Mouse (Mus musculus) CD4-positive, CD25-positive, alpha-beta regulatory T cell, adult 2 months (primary cell): ENCODE results near the gene Arhgap42.
A peak's percentile ranks its signal among the peaks of the same experiment; 100 is the strongest.

Experiments used
- DNase-seq: peaks from one replicate; pipeline ENCODE4 v3.0.0-alpha.2; 2012; ENCODE audit warnings: low read depth, low spot score

Arhgap42 gene

DNA sequence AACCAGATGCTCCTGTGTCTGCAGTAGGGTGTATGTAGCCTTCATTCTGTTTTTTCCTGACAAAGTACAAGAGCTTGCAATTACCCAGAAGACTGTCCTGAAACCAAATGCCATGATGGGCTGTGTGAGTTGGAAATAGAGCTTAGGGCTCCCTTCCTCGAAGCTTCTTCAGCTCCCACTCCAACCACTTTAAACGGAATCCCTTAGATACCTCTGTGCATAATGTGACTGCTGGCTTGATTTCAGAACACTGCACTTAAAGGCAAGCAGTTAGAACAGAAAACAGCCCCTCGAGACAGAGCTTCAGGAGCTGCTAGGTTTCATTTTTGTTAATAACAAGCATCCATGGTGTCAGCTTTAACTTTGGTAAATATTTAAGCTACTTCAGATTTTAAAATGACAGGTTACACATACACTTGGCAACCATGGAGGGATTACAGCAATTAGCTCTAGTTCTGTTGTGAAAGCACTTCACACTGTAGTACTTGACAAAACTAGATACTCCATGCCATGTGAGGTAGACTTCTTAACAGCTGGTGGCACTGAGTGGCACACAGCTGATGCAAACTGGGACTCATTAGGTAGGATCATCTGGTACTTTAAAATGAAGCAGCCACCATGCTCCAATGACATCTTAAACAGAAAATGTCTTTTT, 201.8 kb downstream of the Arhgap42 start:
- no peak for DNase-seq

GRCm38 (mm10) chr9:9027904-9028303, 211.0 kb downstream of the Arhgap42 start:
- no peak for DNase-seq

GRCm38 (mm10) chr9:9027445-9027844, 211.5 kb downstream of the Arhgap42 start:
- DNase-seq, result no peak

DNA sequence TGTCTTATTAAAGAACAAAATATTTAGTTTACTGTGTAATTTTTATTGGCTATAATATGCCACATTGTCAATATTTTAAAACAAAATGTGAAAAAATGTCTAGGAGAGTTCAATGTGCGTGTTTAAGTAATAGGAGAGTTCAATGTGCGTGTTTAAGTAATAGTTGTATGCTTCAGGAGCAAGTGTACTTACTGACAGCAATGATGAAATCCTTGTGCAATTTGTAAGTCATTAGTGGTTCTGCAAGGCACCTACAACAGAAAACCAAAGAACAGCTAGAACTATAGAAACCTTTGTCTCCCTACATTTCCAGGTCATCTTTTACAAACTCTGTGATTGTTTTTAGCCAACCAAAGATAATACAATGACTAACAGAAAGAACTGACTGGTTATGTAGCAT, 223.8 kb downstream of the Arhgap42 start:
- DNase-seq, result no peak

- no peak for DNase-seq
Observed at GRCm38 (mm10) chr9:9001170-9001569, 237.7 kb downstream of the Arhgap42 start.

DNA sequence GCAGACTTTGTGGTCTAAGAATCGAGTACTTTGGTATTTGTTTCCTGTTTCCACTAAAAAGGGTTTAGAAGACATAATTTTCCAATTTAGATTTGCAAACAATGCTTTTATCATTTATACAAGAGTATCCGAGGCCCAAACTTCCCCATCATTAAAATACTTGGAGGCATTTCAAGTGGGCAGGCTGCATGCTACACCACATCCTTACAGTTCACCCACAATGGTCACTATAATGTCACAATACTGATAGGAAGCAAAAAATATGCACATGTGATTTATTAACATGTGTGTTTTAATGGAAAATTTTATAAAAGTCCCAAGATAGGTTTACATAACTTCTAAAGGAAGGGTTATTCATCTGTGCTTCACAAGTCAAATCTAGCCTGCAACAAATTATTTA, 242.4 kb downstream of the Arhgap42 start:
- DNase-seq, result no peak

- DNase-seq, result no peak
Observed at GRCm38 (mm10) chr9:8982315-8982714, 256.6 kb downstream of the Arhgap42 start.

DNA sequence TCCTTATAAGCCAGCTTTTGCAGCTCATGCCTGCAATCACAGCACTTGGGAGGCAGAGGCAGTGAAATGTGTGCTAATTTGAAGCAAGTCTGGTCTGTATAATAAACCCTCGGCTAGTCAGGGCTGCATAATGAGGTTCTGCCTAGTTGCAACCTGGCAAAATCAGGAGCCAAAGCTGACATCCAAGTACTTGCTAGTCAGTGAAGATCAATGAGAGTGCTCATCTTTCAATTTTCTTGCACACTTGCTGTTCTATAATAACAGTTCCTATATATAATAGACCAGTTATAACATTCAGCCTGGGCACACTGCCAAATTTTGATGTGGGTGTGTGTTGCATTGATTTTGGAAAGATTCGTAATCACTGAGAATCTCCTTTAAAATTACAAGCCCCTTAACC, 261.1 kb downstream of the Arhgap42 start:
- no peak for DNase-seq

DNA sequence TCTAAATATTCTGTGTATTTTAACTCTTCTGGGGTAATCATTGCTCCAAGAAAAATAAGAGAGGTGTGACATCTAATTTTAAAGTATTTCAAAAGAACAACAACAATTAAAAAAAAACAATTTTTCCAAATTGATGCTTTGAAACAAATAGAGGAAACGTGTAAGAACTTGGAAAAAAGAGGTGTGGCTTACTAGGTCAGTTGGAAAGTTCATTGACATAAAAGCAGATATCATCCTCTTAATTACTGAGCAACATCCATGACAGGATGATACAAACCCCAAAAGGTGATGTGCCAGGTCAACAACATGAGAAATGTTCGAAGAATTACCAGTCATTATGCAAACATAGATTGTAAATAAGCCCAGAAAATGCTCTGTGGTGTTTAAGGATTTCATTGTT, 267.4 kb downstream of the Arhgap42 start, which contains the start of gene Gm16485:
TSS of gene Gm16485 (plus strand) at position 301 of the 400 bp plus-strand sequence.
- no peak for DNase-seq

DNA sequence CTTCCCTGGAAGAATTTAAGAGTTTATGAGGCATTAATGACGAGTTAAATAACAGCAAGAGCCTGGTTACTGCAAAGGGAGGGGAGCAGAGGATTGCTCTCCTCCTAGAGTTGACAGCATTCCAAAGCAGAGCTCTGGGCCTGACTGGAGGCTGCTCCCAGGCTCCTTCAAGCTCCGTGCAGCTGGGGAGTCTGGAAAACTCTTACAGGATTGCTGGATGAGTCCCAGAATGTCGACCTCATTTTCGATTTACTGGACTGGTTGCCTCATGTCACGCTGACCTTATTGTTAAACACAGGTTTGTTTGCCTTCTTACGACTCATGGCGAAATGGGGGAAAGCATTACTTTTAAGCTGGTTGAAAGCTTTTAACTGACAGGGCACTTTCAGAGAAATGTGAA, 268.7 kb downstream of the Arhgap42 start:
- no peak for DNase-seq

DNA sequence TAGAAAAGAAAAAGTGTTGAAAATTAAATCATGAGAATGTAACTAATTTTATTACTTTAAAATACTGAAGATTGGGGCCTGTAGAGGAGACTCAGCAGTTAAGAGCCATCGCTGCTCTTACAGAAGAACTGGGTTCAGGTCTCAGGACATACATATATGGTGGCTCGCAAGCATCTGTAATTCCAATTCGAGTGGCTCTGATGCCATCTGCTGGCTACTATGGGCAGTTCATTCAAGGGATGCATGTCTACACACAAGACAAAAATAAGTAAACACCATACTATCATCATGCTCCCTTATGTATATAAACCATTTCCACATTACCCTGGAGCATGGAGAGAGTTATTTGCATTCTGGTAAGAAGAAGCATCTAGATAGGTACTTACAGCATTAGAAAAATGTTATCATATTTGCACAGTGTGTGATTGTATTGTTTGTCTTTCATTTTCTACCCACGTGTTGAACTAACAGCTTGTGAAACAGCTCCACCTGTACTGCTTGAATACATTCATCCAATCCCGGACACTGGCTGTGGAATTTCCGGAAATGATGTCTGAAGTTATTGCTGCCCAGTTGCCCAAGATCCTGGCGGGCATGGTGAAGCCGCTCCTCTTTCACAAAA, 274.3 kb downstream of the Arhgap42 start:
- peak; percentile 18 for DNase-seq

GRCm38 (mm10) chr9:8953306-8953705, 285.6 kb downstream of the Arhgap42 start:
- no peak for DNase-seq
